Mouse (Mus musculus): ENCODE results near the gene Ly75.

The Ly75 gene

GRCm38 (mm10) chr2:60382858-60383669 lies at the start of gene Ly75:
Gene Ly75 (minus strand): TSS chr2:60383303.
- peak; percentile 74 for DNase-seq (ENCODE audit: low spot score)

- no peak for DNase-seq (ENCODE audit: low spot score)
Measured at GRCm38 (mm10) chr2:60430315-60431021, 47.4 kb upstream of the Ly75 start.

DNA sequence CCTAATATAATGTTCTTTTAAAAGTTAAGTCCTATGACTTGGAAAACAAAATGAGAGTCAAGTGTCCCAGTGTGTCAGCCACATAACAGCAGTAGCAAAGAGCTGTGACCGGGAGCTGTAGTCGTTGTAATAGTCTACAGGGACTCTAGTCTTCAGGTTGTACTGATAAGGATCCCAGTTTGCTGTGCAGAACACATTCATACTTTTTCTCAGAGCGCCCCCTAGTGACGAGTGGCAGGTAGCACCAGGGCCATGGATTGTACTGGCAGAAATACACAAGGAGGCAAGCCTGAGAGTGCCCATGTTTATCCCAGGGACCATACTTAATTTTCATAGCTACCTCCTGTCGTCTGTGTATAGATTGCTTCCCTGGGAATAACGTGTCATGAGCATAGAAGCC lies 35.0 kb upstream of the Ly75 start:
- DNase-seq (ENCODE audit: low spot score): peak; percentile 75

GRCm38 (mm10) chr2:60414334-60414733 lies 31.2 kb upstream of the Ly75 start:
- DNase-seq (ENCODE audit: low spot score): no peak

GRCm38 (mm10) chr2:60413006-60413650 lies 30.0 kb upstream of the Ly75 start:
- no peak for DNase-seq (ENCODE audit: low spot score)

- no peak for DNase-seq (ENCODE audit: low spot score)
Measured at GRCm38 (mm10) chr2:60411181-60411580, 28.1 kb upstream of the Ly75 start.

- DNase-seq (ENCODE audit: low spot score): no peak
Measured at GRCm38 (mm10) chr2:60409989-60410763, 27.1 kb upstream of the Ly75 start.

GRCm38 (mm10) chr2:60409194-60409593 lies 26.1 kb upstream of the Ly75 start:
- DNase-seq (ENCODE audit: low spot score): no peak

DNA sequence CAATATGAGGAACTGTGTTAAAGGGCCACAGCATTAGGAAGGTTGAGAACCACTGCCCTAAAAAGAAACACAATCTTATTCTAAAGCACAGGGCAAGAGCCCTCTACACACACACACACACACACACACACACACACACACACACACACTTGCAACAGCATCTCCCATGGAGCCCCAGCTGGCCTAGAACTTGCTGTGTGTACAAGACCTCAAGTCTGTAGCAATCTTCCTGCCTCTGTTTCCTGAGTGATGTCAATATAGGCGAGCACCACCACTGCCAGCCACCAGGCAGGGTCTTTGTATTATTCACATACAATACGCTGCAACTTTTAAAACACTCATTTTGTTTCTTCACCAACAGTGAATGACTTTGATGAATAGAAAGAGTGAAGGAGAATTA lies 24.3 kb upstream of the Ly75 start:
- DNase-seq (ENCODE audit: low spot score): no peak

DNA sequence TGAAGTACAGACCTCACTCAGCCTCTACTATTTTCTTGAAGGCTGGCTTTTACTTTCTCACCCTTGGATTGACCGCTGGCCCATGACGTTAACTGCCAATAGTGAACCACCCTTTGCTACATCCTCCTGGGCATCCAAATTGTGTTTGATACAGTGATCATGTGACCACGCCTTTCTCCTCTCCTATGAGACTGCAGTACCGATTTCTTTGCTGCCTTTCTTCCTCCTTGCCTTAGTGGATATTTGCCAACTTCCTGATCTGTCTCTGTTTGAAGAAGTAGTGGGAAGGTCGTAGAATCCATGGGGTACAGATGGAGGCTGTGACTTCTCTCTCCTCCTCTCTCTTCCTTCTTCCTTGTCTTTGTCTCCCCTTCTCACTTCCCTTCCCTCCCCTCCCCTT lies 22.3 kb upstream of the Ly75 start:
- DNase-seq (ENCODE audit: low spot score): no peak

GRCm38 (mm10) chr2:60404763-60405162 lies 21.7 kb upstream of the Ly75 start:
- no peak for DNase-seq (ENCODE audit: low spot score)

DNA sequence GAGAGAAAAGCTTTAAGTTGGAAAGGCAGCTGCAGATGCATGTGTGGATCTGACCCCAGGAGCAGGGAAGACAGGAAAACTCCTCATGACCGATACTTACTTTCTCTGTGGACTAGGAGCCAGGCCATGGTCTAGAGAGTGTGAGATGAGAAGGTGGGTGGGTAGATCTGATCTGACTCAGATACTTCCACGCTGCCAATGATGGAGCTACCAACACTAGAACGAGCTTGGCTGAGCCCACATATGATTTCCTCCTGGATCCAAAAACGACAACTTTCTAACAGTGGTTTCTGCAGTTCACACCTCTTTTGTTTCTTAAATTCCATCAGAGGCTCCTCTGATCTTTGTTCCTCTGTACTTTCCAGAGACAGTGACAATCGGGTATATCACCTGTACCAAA lies 18.6 kb upstream of the Ly75 start:
- no peak for DNase-seq (ENCODE audit: low spot score)

DNA sequence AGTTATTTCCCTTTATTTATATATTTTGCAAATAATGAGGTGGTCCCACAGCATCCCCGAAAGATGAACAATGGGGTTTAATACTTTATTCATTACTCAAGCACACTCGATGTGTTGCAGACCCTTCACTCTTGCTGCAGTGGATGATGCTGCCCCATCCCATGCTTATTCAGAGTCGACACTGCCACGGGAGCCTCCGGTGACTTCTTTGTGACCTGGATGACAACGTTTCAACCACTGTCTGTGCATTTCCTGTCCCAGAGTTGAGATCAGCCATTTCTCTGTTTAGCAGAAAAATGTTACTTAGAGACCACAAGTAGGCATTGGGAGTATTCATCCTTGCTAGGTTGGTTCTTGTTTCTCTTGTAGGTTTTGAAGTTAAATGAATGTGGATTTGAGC lies 10.7 kb upstream of the Ly75 start:
- no peak for DNase-seq (ENCODE audit: low spot score)

GRCm38 (mm10) chr2:60392286-60392685 lies 9.2 kb upstream of the Ly75 start:
- DNase-seq (ENCODE audit: low spot score): no peak

DNA sequence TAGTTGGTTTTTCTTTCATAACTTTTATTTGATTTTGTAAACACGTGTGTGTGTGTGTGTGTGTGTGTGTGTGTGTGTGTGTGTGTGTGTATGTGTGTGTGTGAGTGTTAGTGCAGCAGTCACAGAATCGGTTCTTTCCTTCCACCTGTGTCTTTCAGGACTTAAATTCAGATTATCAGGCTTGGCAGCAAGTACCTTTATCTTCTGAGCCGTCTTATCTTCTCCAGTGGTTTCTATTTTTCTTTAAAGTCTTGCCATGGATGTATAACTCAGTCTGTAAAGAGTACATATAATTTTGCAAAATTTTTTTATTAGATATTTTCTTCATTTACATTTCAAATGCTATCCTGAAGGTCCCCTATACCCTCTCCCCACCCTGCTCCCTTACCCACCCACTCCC lies 4.3 kb upstream of the Ly75 start:
- DNase-seq (ENCODE audit: low spot score): no peak

DNA sequence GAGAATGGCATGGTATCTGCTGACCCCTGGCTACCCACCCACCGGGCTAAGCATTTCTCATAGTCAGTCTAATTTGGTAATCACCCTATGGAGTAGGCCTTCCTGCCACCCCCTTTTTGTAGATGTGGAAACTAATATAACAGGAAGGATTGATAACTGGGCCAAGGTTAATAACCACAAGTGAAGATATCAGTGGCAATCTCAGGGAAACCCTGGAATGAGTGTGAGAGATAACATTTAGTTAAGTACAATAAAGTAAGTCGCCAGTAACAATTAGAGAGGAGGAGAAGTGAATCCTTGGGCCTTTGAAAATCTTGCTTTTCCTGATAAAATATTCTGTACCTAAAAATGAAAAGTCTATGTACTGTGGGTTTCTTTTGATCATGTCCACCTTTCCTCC lies 3.7 kb upstream of the Ly75 start:
- DNase-seq (ENCODE audit: low spot score): no peak

DNA sequence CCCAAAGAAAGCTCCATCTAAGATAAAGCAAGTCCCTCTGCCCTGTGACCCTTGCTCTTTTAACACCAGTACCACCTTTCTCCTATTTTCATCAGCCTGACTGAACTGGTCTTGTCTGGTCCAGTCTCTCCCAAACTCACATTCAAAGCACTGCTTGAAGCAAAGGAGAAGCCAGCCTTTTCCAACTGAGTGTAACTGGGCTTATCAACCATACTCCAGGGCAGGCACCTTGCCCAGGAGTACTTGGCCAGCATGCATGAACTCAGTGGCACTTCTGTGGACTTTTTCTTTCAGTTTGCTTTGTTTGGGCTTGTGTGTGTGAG lies 1.6 kb upstream of the Ly75 start:
- DNase-seq (ENCODE audit: low spot score): no peak

DNA sequence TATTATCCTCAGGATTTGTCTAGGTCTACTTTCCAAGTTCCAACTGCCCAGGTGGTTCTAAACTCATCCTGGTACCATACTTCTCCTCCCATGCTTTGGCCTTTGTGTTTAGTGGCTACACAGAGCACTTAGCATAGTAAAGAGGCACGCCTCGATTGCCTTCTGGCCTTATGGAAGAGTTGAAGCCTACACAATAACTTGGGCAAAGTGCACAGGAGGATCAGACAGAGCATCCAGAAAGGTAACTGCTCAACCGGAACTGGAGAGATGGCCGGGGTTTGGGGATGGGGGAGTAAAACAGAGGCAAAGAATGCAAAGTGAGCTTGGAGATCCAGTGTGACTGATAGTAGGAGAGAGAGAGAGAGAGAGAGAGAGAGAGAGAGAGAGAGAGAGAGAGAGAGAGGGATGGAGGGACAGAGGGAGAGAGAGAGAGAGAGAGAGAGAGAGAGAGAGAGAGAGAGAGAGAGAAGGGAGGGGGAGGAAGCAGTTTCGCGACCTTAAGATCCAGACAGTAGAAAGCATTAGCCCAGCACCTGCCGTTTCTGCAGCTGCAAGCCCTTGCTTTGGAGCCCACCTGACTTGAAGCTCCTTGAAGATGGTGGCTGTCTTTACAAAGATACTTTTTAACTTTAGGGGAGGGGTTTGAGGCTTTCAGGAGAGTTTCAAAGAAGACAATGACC lies 1.1 kb upstream of the Ly75 start:
- DNase-seq (ENCODE audit: low spot score): no peak

DNA sequence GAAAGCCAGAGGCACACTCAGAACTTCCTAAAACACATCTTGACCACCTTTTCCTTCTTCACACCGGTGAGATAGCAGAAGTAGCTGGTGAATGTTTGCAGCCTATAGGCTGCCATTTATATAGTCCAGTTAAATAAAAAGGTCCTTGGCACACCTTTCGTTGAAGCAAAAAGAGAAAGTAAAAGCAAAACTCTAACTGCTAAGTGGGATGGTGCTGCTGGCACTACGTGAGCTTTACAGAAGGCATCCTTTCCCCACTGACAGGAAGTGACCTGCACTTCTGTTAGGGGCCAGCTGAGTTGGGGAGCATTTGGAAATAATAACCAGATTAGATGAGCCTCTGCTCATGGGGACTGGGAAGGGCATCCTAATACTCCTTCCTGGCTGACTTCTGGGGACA lies 757 bp downstream of the Ly75 start:
- no peak for DNase-seq (ENCODE audit: low spot score)

DNA sequence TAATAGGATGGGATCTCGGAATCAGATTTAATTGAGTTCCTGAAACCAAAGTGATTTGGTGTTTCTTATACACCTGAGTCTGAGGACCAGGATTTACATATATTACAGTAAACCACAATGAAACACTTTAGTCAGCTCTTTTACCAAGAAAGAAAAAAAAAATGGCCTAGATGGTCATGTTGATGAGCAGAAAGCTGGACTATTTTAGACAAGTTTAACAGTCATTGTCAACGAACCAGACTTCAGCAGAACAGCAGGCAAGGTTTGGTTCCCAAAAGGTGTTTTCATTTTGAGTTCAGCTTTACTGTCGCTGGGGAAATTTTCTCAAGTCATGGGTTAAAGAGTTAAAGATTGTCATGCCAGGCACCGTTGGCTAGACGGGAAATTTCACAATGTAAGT lies 5.8 kb downstream of the Ly75 start:
- no peak for DNase-seq (ENCODE audit: low spot score)

GRCm38 (mm10) chr2:60375608-60376107 lies 7.4 kb downstream of the Ly75 start:
- no peak for DNase-seq (ENCODE audit: low spot score)

GRCm38 (mm10) chr2:60375126-60375525 lies 8.0 kb downstream of the Ly75 start:
- no peak for DNase-seq (ENCODE audit: low spot score)

All from urinary bladder, postnatal 25 days (tissue).